Mouse (Mus musculus) stomach, postnatal 0 days (tissue): ENCODE results near the gene Cilp2. TPM values are rescaled to one million over a fixed set of nuclear protein-coding genes. Genes with fewer than 3 reads are reported as not detected.

Experiments used
- ATAC-seq: fragments of 200-750 bp; cut with Nextera tagmentation; 2 replicates; pipeline ENCODE4 v1.8.0; 2017; ENCODE audit not compliant: low FRiP score, low TSS enrichment
- DNase-seq: peaks from one replicate; pipeline ENCODE4 v3.0.0-alpha.2; 2016; ENCODE audit warnings: low spot score
- H3K27ac ChIP-seq: fragments of 300-500 bp; sonication (generic); replicated peaks from 2 replicates; pipeline ENCODE4 v1.5.1; 2014; ENCODE audit warnings: mild to moderate bottlenecking, control low read depth
- H3K27me3 ChIP-seq: fragments of 300-500 bp; sonication (generic); 2 replicates; pipeline ENCODE4 v1.6.1; 2014; ENCODE audit warnings: low read length; ENCODE audit not compliant: control insufficient read depth, insufficient read depth
- H3K36me3 ChIP-seq: fragments of 300-500 bp; sonication (generic); 2 replicates; pipeline ENCODE4 v1.6.1; 2014; ENCODE audit warnings: low read length, mixed read lengths; ENCODE audit not compliant: control insufficient read depth, insufficient read depth
- H3K4me1 ChIP-seq: fragments of 300-500 bp; sonication (generic); replicated peaks from 2 replicates; pipeline ENCODE4 v1.6.1; 2014; ENCODE audit warnings: antibody characterized with exemption; ENCODE audit not compliant: control insufficient read depth, insufficient read depth
- H3K4me2 ChIP-seq: fragments of 300-500 bp; sonication (generic); replicated peaks from 2 replicates; pipeline ENCODE4 v1.6.1; 2014; ENCODE audit warnings: low read depth, mild to moderate bottlenecking, control low read depth, moderate library complexity
- H3K4me3 ChIP-seq: fragments of 300-500 bp; sonication (generic); 2 replicates; pipeline ENCODE4 v1.5.1; 2014; ENCODE audit warnings: low read depth, low read length, control low read depth
- H3K9ac ChIP-seq: fragments of 300-500 bp; sonication (generic); 2 replicates; pipeline ENCODE4 v1.6.1; 2014; ENCODE audit warnings: mild to moderate bottlenecking, low read length, control low read depth, mixed read lengths
- H3K9me3 ChIP-seq: fragments of 300-500 bp; sonication (generic); 2 replicates; pipeline ENCODE4 v1.6.1; 2016; ENCODE audit warnings: low read length; ENCODE audit not compliant: control insufficient read depth
- CTCF ChIP-seq: IDR thresholded peaks from 2 replicates; pipeline ENCODE4 v1.5.1; 2016; ENCODE audit warnings: antibody characterized with exemption, low read depth, mild to moderate bottlenecking, moderate library complexity
- EP300 ChIP-seq: optimal IDR thresholded peaks from 2 replicates; pipeline ENCODE3; 2016; ENCODE audit warnings: antibody characterized with exemption
- WGBS: fragments of 180-500 bp; shearing (Covaris S2); extraction: QIAGEN DNeasy Blood & Tissue Kit; methylation state at CpG from one replicate; pipeline ENCODE4 v1.1.7; 2014; 5-methylcytosine and 5-hydroxymethylcytosine counted together
- polyA plus RNA-seq: library from polyadenylated mRNA; unstranded; fragments of >200 nt; fragmentation: Nextera tagmentation; extraction: Ambion mirVana; gene quantifications from 2 replicates; pipeline ENCODE4 v1.2.1, GENCODE M21; 2015

Cilp2 gene
- polyA plus RNA-seq, 1 experiment from 2014 or later = 0.36 TPM

- no peaks in the 10 kb centered on the region for H3K9me3 ChIP-seq
- H3K4me3 ChIP-seq = no peak overlapping the region
- no peaks in the 10 kb centered on the region for H3K27me3 ChIP-seq
- H3K27ac ChIP-seq = no peak overlapping the region
- no peak overlapping the region for H3K4me2 ChIP-seq
- H3K4me1 ChIP-seq = peaks cover 3% of the 10 kb centered on the region; the same call in 1 of the 2 replicates
- ATAC-seq = no peak
- TF ChIP-seq CTCF = no peak
- no peak for TF ChIP-seq EP300
- H3K36me3 ChIP-seq = peaks cover 4% of the 10 kb centered on the region; the same call in 1 of the 2 replicates
- no peak for DNase-seq
- 91% methylated on average over 2 of the region's 2 CpGs for WGBS
- no peak overlapping the region for H3K9ac ChIP-seq
Observed at GRCm38 (mm10) chr8:69899876-69900275, 12.4 kb upstream of the Cilp2 start.

GRCm38 (mm10) chr8:69897857-69898256 is 10.4 kb upstream of the Cilp2 start:
- 81% methylated on average over 6 of the region's 6 CpGs for whole genome bisulfite sequencing
- no peak overlapping the region for H3K9ac ChIP-seq

GRCm38 (mm10) chr8:69895772-69896451 is 8.4 kb upstream of the Cilp2 start:
- no peak overlapping the region for H3K4me3 ChIP-seq
- ATAC-seq (no peak), DNase-seq (no peak)
- H3K27me3 ChIP-seq = no peaks in the 10 kb centered on the region
- no peak for TF ChIP-seq EP300
- no peak for TF ChIP-seq CTCF
- no peaks in the 10 kb centered on the region for H3K4me1 ChIP-seq
- no peak overlapping the region for H3K27ac ChIP-seq
- H3K4me2 ChIP-seq = no peak overlapping the region
- 81% methylated on average over 4 of the region's 4 CpGs for WGBS
- H3K9me3 ChIP-seq = no peaks in the 10 kb centered on the region
- no peak overlapping the region for H3K9ac ChIP-seq
- H3K36me3 ChIP-seq = peaks cover 4% of the 10 kb centered on the region; the same call in 1 of the 2 replicates

More at GRCm38 (mm10) chr8:69897857-69898256, 10.4 kb upstream of the Cilp2 start:
- Histone ChIP-seq H3K4me3 (no peak overlapping the region), H3K4me1 (peaks cover 3% of the 10 kb centered on the region; the same call in 1 of the 2 replicates), H3K9me3 (no peaks in the 10 kb centered on the region), H3K27ac (no peak overlapping the region), H3K4me2 (no peak overlapping the region), H3K36me3 (peaks cover 4% of the 10 kb centered on the region; the same call in 1 of the 2 replicates), H3K27me3 (no peaks in the 10 kb centered on the region)
- no peak for DNase-seq
- ATAC-seq = no peak
- TF ChIP-seq EP300 = no peak
- no peak for TF ChIP-seq CTCF

- ATAC-seq = no peak
- Histone ChIP-seq H3K36me3 (peaks cover 4% of the 10 kb centered on the region; the same call in 1 of the 2 replicates), H3K4me2 (no peak overlapping the region), H3K4me3 (no peak overlapping the region), H3K4me1 (no peaks in the 10 kb centered on the region), H3K9ac (no peak overlapping the region), H3K27me3 (no peaks in the 10 kb centered on the region; the same call in 1 of the 2 replicates), H3K9me3 (no peaks in the 10 kb centered on the region), H3K27ac (no peak overlapping the region)
- DNase-seq = no peak
- 66% methylated on average over 6 of the region's 6 CpGs for WGBS
- no peak for TF ChIP-seq EP300
- no peak for TF ChIP-seq CTCF
Observed at GRCm38 (mm10) chr8:69894836-69895332, 7.4 kb upstream of the Cilp2 start.

GRCm38 (mm10) chr8:69893863-69894262 is 6.4 kb upstream of the Cilp2 start:
- H3K4me3 ChIP-seq = no peak overlapping the region
- peaks cover 4% of the 10 kb centered on the region; the same call in 1 of the 2 replicates for H3K36me3 ChIP-seq
- no peak overlapping the region for H3K9ac ChIP-seq
- H3K4me1 ChIP-seq = no peaks in the 10 kb centered on the region
- no peaks in the 10 kb centered on the region for H3K9me3 ChIP-seq
- no peak overlapping the region for H3K27ac ChIP-seq
- peak; percentile 80 for DNase-seq
- peak; percentile 62 for ATAC-seq
- no peak overlapping the region for H3K4me2 ChIP-seq
- H3K27me3 ChIP-seq = peaks cover 4% of the 10 kb centered on the region; the same call in 1 of the 2 replicates
- WGBS = 43% methylated on average over 17 of the region's 17 CpGs
- TF ChIP-seq EP300 (no peak), CTCF (peak; percentile 75)

DNA sequence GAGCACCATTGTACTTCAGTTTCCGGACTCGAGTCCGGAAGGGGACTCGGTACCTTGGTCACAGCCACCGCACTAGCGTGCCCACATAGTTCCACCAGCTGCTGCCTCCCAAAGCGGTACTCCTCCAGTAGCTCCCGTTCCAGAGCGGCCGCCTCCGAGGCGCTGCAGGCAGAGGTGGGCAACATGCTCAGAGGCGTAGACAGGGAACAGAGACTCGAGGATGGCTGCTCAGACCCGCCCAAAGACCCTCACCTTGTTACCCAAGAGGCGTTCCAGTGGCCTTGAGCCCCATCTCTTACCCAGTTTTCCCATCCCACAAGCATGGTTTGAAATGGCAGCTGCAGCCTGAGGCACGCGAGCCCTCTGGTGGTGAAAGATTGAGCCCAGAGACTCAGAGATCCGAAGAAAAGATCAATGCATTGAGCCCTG is 3.3 kb upstream of the Cilp2 start:
- Histone ChIP-seq H3K27ac (no peak overlapping the region), H3K36me3 (no peaks in the 10 kb centered on the region; the same call in 1 of the 2 replicates), H3K4me2 (no peak overlapping the region), H3K9ac (no peak overlapping the region), H3K27me3 (peaks cover 14% of the 10 kb centered on the region), H3K4me3 (no peak overlapping the region), H3K9me3 (no peaks in the 10 kb centered on the region), H3K4me1 (no peaks in the 10 kb centered on the region)
- TF ChIP-seq CTCF (peak; percentile 82), EP300 (no peak)
- WGBS = 43% methylated on average over 19 of the region's 19 CpGs
- no peak for ATAC-seq
- peak; percentile 63 for DNase-seq
